Mouse (Mus musculus): ENCODE measurements around the gene Tmem270. TPM values are rescaled to one million over a fixed set of nuclear protein-coding genes. Genes with fewer than 3 reads are reported as not detected.

Gene Tmem270
- polyA plus RNA-seq, 1 experiment from 2014 or later = not detected

DNA sequence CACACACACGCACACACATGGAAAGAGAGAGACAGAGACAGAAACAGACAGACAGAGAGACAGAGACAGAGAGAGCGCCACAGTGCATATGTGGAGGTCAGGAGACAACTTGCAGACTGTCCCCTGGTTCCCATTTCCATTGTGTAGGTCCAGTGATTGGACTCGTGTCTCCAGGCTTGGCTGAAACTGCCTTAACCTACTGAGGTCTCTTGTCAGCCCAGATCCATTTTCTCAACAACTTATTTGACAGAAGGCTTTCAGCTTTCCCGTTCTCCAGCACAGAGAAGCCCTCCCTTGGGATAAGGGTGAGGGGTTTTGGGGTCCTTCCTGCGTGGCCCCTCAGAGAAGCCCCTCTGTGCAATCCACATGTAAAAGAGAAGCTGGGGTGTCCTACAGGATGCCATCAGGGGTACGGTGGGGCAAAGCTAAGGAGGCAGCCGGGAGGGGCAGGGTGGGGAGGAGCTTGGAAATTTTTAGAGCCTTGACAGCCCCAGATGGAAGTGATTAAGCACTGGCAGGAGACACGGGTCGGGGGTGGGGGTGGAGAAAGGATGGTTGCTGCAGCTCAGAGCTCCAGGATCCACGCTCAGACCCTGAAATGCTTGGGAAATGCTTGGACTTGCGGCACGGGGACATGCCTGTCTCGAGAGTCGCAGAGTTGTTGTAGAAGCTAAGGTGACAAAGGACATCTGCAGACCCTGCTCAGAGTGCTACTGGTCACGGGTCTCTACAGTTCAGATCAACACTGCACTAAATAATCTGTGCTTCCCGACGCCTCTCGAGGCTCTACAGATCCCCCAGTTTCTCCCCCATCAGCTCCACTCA, 39.0 kb downstream of the Tmem270 start:
- H3K4me2 ChIP-seq (ENCODE audit: low read depth, low read length, severe bottlenecking) = no peak overlapping the region
- no peaks in the 10 kb centered on the region for H3K4me1 ChIP-seq (replicated peaks; ENCODE audit: control insufficient read depth, insufficient read depth, low read length)
- no peak overlapping the region for H3K4me3 ChIP-seq (ENCODE audit: low read depth, low read length)
- ATAC-seq (replicated peaks; ENCODE audit: low FRiP score) = no peak
- no peaks in the 10 kb centered on the region for H3K36me3 ChIP-seq (ENCODE audit: control insufficient read depth, insufficient read depth, low read length)
- no peak for DNase-seq (ENCODE audit: low spot score)
- WGBS = 66% methylated on average over 18 of the region's 18 CpGs
- H3K27me3 ChIP-seq (ENCODE audit: control insufficient read depth, insufficient read depth, low read length) = no peaks in the 10 kb centered on the region
- no peak overlapping the region for H3K9ac ChIP-seq (ENCODE audit: low read length)
- no peak overlapping the region for H3K27ac ChIP-seq (ENCODE audit: low read depth, low read length)
- no peaks in the 10 kb centered on the region for H3K9me3 ChIP-seq (ENCODE audit: control insufficient read depth, low read length)

DNA sequence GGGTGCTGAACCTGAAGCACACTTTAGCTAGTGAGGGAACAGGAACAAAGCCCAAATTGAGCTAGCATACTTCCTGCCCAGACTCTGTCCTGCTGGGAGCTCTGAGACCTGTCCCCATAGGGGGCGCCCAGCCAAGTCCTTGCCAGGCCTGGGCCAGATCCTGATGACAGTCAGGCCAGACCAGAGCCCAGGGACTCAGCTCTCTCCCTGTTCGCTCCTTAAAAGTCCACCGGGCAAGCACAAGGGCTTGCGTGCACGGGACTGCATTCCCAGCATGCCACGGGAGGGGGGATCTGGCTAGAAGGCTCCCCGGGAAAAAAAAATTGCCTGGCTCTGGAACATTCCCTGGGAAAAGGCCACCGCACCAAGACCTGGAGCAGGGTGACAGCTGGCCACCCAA, 41.4 kb downstream of the Tmem270 start:
- Histone ChIP-seq H3K27ac (ENCODE audit: low read depth, low read length) (no peak overlapping the region), H3K9me3 (ENCODE audit: control insufficient read depth, low read length) (no peaks in the 10 kb centered on the region), H3K4me3 (ENCODE audit: low read depth, low read length) (no peak overlapping the region), H3K36me3 (ENCODE audit: control insufficient read depth, insufficient read depth, low read length) (no peaks in the 10 kb centered on the region), H3K27me3 (ENCODE audit: control insufficient read depth, insufficient read depth, low read length) (no peaks in the 10 kb centered on the region), H3K4me1 (replicated peaks; ENCODE audit: control insufficient read depth, insufficient read depth, low read length) (no peaks in the 10 kb centered on the region), H3K4me2 (ENCODE audit: low read depth, low read length, severe bottlenecking) (no peak overlapping the region), H3K9ac (ENCODE audit: low read length) (no peak overlapping the region)
- DNase-seq (ENCODE audit: low spot score) (no peak), ATAC-seq (replicated peaks; ENCODE audit: low FRiP score) (no peak)
- 66% methylated on average over 8 of the region's 8 CpGs for WGBS

DNA sequence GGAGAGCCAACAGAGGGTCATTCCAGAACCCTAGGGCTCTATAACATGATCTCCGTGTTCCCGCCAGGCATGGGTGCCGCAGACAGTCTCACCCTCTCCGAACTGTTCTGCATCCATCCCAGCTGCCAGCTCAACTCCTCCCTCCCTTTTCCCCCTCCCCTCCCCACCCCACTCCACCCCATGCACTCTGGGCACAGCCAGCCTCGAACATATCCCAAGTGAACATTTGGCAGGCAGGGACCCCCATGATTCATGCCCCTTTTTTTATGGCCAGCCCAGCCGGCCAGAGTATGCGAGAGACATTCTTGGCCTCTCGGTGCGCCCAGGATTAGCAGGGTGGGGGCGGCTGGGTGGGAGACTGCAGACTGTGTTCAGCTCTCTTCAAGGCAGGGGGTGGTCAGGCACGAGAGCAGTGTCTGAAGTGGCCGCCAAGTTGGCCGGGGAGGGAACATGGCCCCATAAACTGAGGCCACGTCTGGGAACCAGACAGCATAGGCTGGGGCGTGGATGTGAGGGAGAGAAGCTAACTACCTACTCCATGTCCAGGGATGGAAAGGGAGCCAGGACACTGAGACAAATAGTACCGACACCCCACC, 44.5 kb downstream of the Tmem270 start:
- H3K4me2 ChIP-seq (ENCODE audit: low read depth, low read length, severe bottlenecking) = no peak overlapping the region
- no peak for DNase-seq (ENCODE audit: low spot score)
- 82% methylated on average over 16 of the region's 16 CpGs for WGBS

DNA sequence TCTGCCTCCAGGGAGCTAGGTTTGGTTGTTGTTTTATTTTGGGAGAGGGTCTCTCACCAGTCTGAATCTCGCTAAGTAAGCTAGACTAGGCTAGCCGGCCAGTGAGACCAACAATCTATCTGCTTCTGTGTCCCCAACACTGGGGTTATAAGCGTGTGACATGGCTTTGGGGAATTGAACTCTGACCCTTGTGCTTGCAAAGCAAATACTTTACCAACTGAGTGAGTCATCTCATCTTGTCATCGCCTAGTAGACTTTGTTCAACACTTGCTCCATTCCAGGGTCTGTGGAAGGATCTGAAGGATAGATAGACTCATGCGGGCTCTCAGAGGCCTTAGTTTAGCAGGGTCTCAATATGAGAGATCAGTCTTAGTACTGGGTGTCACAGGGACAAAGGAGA, 47.3 kb downstream of the Tmem270 start:
- Histone ChIP-seq H3K27ac (ENCODE audit: low read depth, low read length) (no peak overlapping the region), H3K4me1 (replicated peaks; ENCODE audit: control insufficient read depth, insufficient read depth, low read length) (no peaks in the 10 kb centered on the region), H3K9ac (ENCODE audit: low read length) (no peak overlapping the region), H3K9me3 (ENCODE audit: control insufficient read depth, low read length) (no peaks in the 10 kb centered on the region; the same call in 1 of the 2 replicates), H3K4me2 (ENCODE audit: low read depth, low read length, severe bottlenecking) (no peak overlapping the region), H3K36me3 (ENCODE audit: control insufficient read depth, insufficient read depth, low read length) (no peaks in the 10 kb centered on the region), H3K27me3 (ENCODE audit: control insufficient read depth, insufficient read depth, low read length) (no peaks in the 10 kb centered on the region), H3K4me3 (ENCODE audit: low read depth, low read length) (no peak overlapping the region)
- DNase-seq (ENCODE audit: low spot score) (no peak), ATAC-seq (replicated peaks; ENCODE audit: low FRiP score) (no peak)
- 82% methylated on average over 5 of the region's 5 CpGs for WGBS

More for the DNA sequence above, 44.5 kb downstream of the Tmem270 start:
- H3K9me3 ChIP-seq (ENCODE audit: control insufficient read depth, low read length) = no peaks in the 10 kb centered on the region
- no peak overlapping the region for H3K9ac ChIP-seq (ENCODE audit: low read length)
- no peaks in the 10 kb centered on the region for H3K4me1 ChIP-seq (replicated peaks; ENCODE audit: control insufficient read depth, insufficient read depth, low read length)
- no peak for ATAC-seq (replicated peaks; ENCODE audit: low FRiP score)
- no peak overlapping the region for H3K4me3 ChIP-seq (ENCODE audit: low read depth, low read length)
- no peaks in the 10 kb centered on the region for H3K27me3 ChIP-seq (ENCODE audit: control insufficient read depth, insufficient read depth, low read length)
- no peak overlapping the region for H3K27ac ChIP-seq (ENCODE audit: low read depth, low read length)
- no peaks in the 10 kb centered on the region for H3K36me3 ChIP-seq (ENCODE audit: control insufficient read depth, insufficient read depth, low read length)

DNA sequence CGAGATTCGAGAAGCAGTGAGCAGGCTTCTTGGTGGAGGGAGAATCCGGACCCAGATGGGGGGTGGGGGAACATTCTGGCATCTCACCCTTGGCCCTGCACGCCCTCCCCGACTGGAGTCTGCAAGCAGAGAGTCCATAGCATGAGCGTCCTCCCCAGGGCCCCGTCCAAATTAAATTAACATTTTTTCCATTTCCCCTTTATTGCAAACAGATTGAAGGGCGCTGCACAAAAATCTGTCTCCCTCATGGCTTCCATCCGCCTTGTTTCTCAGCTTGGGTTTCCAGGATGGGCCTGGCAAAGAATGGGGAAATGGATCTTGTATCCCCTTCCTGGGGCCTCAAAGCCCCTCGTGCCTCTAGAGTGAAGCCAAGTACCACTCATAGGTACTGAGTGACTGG, 48.2 kb downstream of the Tmem270 start:
- Histone ChIP-seq H3K4me1 (replicated peaks; ENCODE audit: control insufficient read depth, insufficient read depth, low read length) (no peaks in the 10 kb centered on the region), H3K27ac (ENCODE audit: low read depth, low read length) (no peak overlapping the region), H3K36me3 (ENCODE audit: control insufficient read depth, insufficient read depth, low read length) (no peaks in the 10 kb centered on the region), H3K9me3 (ENCODE audit: control insufficient read depth, low read length) (no peaks in the 10 kb centered on the region; the same call in 1 of the 2 replicates), H3K9ac (ENCODE audit: low read length) (no peak overlapping the region), H3K4me3 (ENCODE audit: low read depth, low read length) (no peak overlapping the region), H3K4me2 (ENCODE audit: low read depth, low read length, severe bottlenecking) (no peak overlapping the region), H3K27me3 (ENCODE audit: control insufficient read depth, insufficient read depth, low read length) (no peaks in the 10 kb centered on the region)
- ATAC-seq (replicated peaks; ENCODE audit: low FRiP score) (no peak), DNase-seq (ENCODE audit: low spot score) (no peak)
- WGBS = 76% methylated on average over 10 of the region's 10 CpGs

DNA sequence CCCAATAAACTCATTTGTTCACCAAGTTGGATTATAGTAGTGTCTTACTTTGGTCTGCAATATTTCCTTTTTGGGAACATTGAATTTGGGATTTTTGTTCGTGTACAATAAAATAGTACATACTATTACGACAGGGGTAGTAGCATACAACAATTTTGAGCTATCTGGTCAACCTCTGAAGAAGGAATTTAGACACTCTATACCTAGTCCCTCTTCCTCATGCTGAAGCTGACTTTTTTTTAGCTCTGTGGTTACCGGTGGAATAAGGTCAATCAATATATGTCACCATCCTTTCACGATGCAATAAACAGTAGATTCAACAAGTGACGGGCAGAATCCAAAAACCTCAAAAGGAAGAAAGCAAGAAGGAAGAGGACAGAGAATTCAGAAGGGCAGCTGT, 53.7 kb downstream of the Tmem270 start:
- Histone ChIP-seq H3K36me3 (ENCODE audit: control insufficient read depth, insufficient read depth, low read length) (no peaks in the 10 kb centered on the region), H3K9ac (ENCODE audit: low read length) (no peak overlapping the region), H3K9me3 (ENCODE audit: control insufficient read depth, low read length) (no peaks in the 10 kb centered on the region; the same call in 1 of the 2 replicates), H3K4me1 (replicated peaks; ENCODE audit: control insufficient read depth, insufficient read depth, low read length) (no peaks in the 10 kb centered on the region), H3K4me3 (ENCODE audit: low read depth, low read length) (no peak overlapping the region), H3K27me3 (ENCODE audit: control insufficient read depth, insufficient read depth, low read length) (no peaks in the 10 kb centered on the region), H3K4me2 (ENCODE audit: low read depth, low read length, severe bottlenecking) (no peak overlapping the region), H3K27ac (ENCODE audit: low read depth, low read length) (no peak overlapping the region)
- DNase-seq (ENCODE audit: low spot score) (no peak), ATAC-seq (replicated peaks; ENCODE audit: low FRiP score) (no peak)
- 87% methylated on average over 5 of the region's 5 CpGs for WGBS

Other genes starting within 250 kb of the Tmem270 start
- gene Limk1, start 218.1 kb downstream of the Tmem270 start, polyA plus RNA-seq (2014; fragmentation: Nextera tagmentation; extraction: Ambion mirVana) = 11.2 and 11.8 TPM in 2 replicates
- gene Eln, start 159.4 kb downstream of the Tmem270 start, polyA plus RNA-seq (2014; fragmentation: Nextera tagmentation; extraction: Ambion mirVana) = 1.3 and 2.2 TPM in 2 replicates
- 3.6 and 3.8 TPM in 2 replicates for gene Cldn13, start 8.8 kb upstream of the Tmem270 start, polyA plus RNA-seq (2014; fragmentation: Nextera tagmentation; extraction: Ambion mirVana)
- 7.3 and 10.4 TPM in 2 replicates for gene Mettl27, start 25.6 kb upstream of the Tmem270 start, polyA plus RNA-seq (2014; fragmentation: Nextera tagmentation; extraction: Ambion mirVana)
- 5.6 and 7.0 TPM in 2 replicates for gene Cldn4, start 40.2 kb upstream of the Tmem270 start, polyA plus RNA-seq (2014; fragmentation: Nextera tagmentation; extraction: Ambion mirVana)
- 4.4 and 7.3 TPM in 2 replicates for gene Cldn3, start 79.5 kb upstream of the Tmem270 start, polyA plus RNA-seq (2014; fragmentation: Nextera tagmentation; extraction: Ambion mirVana)
- 38.9 and 39.1 TPM in 2 replicates for gene Abhd11, start 102.4 kb upstream of the Tmem270 start, polyA plus RNA-seq (2014; fragmentation: Nextera tagmentation; extraction: Ambion mirVana)
- 11.2 and 14.9 TPM in 2 replicates for gene Stx1a, start 116.7 kb upstream of the Tmem270 start, polyA plus RNA-seq (2014; fragmentation: Nextera tagmentation; extraction: Ambion mirVana)
- 26.2 and 27.1 TPM in 2 replicates for gene Dnajc30, start 157.5 kb upstream of the Tmem270 start, polyA plus RNA-seq (2014; fragmentation: Nextera tagmentation; extraction: Ambion mirVana)
- gene Bud23, start 158.2 kb upstream of the Tmem270 start, polyA plus RNA-seq (2014; fragmentation: Nextera tagmentation; extraction: Ambion mirVana) = 142 and 148 TPM in 2 replicates
- gene Vps37d, start 171.5 kb upstream of the Tmem270 start, polyA plus RNA-seq (2014; fragmentation: Nextera tagmentation; extraction: Ambion mirVana) = 13.3 and 14.2 TPM in 2 replicates
- 2.4 and 3.1 TPM in 2 replicates for gene Mlxipl, start 183.2 kb upstream of the Tmem270 start, polyA plus RNA-seq (2014; fragmentation: Nextera tagmentation; extraction: Ambion mirVana)
- 24.5 and 25.8 TPM in 2 replicates for gene Tbl2, start 242.9 kb upstream of the Tmem270 start, polyA plus RNA-seq (2014; fragmentation: Nextera tagmentation; extraction: Ambion mirVana)

Measured in forebrain, embryonic 11.5 days (tissue).